Mouse (Mus musculus): ENCODE measurements around the gene Ero1l. TPM values are rescaled to one million over a fixed set of nuclear protein-coding genes. Genes with fewer than 3 reads are reported as not detected.

The Ero1l gene
- polyA plus RNA-seq, 1 experiment: 8.6 TPM

DNA sequence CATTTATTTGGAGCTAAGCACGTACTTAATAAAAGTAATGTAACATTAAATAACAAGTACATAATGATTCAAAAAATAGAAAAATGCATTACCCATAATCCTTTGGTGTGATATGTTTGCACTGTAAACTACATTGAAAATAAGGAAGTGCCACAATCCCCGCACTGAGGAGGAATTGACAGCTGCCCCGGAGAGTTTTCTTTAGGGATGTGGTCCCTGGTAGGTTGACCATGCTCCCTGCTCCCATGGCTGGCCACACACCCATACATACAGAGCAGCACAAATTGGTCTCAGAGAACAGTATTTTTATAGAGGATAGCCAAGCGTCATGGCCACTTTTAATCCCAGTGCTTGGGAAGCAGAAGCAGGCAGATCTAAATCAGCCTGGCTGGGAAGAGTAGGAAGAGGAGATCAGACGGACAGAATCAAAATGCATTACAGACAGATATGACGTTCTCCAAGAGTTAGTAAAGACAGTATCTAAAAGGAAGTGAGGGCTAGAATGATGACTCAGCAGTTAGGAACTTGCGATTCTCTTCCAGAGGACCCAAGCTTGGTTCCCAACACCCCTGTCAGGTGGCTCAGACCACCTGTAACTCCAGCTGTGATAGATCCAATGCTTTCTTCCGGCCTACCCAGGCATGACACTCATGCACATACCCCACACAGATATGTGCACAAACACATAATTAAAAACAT, 10.8 kb downstream of the Ero1l start:
- DNase-seq: no peak
- H3K27ac ChIP-seq (ENCODE audit: control insufficient read depth, insufficient read depth, low read length): no peak overlapping the region
- 71% methylated on average over 8 of the region's 8 CpGs for WGBS
- H3K4me3 ChIP-seq (ENCODE audit: control insufficient read depth, insufficient read depth, low read length): no peak overlapping the region
- TF ChIP-seq CTCF (IDR thresholded peaks at IDR 0.05; ENCODE audit: borderline replicate concordance, control insufficient read depth, extremely low read depth, insufficient read depth, low read length, poor library complexity): no peak
- no peak for TF ChIP-seq POLR2A (IDR thresholded peaks at IDR 0.05; ENCODE audit: control insufficient read depth, extremely low read depth, insufficient read depth, low read length, poor library complexity)
- peaks cover 8% of the 10 kb centered on the region; the same call in 1 of the 2 replicates for H3K36me3 ChIP-seq (ENCODE audit: control insufficient read depth, insufficient read depth, low read length)
- H3K4me1 ChIP-seq (replicated peaks; ENCODE audit: control insufficient read depth, insufficient read depth, low read length): no peaks in the 10 kb centered on the region
- no peaks in the 10 kb centered on the region for H3K27me3 ChIP-seq (ENCODE audit: control insufficient read depth, insufficient read depth, low read length)

GRCm38 (mm10) chr14:45305852-45306251, 12.7 kb downstream of the Ero1l start:
- 97% methylated on average over 5 of the region's 5 CpGs for WGBS
- no peak for TF ChIP-seq CTCF (IDR thresholded peaks at IDR 0.05; ENCODE audit: borderline replicate concordance, control insufficient read depth, extremely low read depth, insufficient read depth, low read length, poor library complexity)
- TF ChIP-seq POLR2A (IDR thresholded peaks at IDR 0.05; ENCODE audit: control insufficient read depth, extremely low read depth, insufficient read depth, low read length, poor library complexity): no peak
- Histone ChIP-seq H3K27me3 (ENCODE audit: control insufficient read depth, insufficient read depth, low read length) (no peaks in the 10 kb centered on the region), H3K36me3 (ENCODE audit: control insufficient read depth, insufficient read depth, low read length) (peaks cover 16% of the 10 kb centered on the region; the same call in 1 of the 2 replicates), H3K27ac (ENCODE audit: control insufficient read depth, insufficient read depth, low read length) (no peak overlapping the region), H3K4me3 (ENCODE audit: control insufficient read depth, insufficient read depth, low read length) (no peak overlapping the region), H3K4me1 (replicated peaks; ENCODE audit: control insufficient read depth, insufficient read depth, low read length) (no peaks in the 10 kb centered on the region)
- no peak for DNase-seq

DNA sequence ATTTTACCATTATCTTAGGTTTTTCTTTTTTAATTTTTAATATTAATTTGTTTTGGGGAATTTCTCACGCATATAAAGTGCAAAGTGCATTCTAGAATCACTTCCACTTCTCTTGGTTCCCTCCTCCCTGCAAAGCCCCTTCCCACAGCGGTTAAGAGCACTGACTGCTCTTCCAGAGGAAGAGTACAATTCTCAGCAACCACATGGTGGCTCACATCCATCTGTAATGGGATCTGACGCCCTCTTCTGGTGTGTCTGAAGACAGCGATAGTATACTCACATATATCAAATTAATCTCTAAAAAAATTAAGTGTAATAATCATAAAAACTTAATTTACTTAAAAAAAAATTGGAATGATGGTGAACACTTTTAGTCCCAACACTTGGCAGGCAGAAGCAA, 14.2 kb downstream of the Ero1l start:
- TF ChIP-seq POLR2A (IDR thresholded peaks at IDR 0.05; ENCODE audit: control insufficient read depth, extremely low read depth, insufficient read depth, low read length, poor library complexity) (no peak), CTCF (IDR thresholded peaks at IDR 0.05; ENCODE audit: borderline replicate concordance, control insufficient read depth, extremely low read depth, insufficient read depth, low read length, poor library complexity) (no peak)

GRCm38 (mm10) chr14:45303939-45304338, 14.6 kb downstream of the Ero1l start:
- Histone ChIP-seq H3K4me3 (ENCODE audit: control insufficient read depth, insufficient read depth, low read length) (no peak overlapping the region), H3K27me3 (ENCODE audit: control insufficient read depth, insufficient read depth, low read length) (no peaks in the 10 kb centered on the region), H3K4me1 (replicated peaks; ENCODE audit: control insufficient read depth, insufficient read depth, low read length) (no peaks in the 10 kb centered on the region), H3K27ac (ENCODE audit: control insufficient read depth, insufficient read depth, low read length) (no peak overlapping the region), H3K36me3 (ENCODE audit: control insufficient read depth, insufficient read depth, low read length) (peaks cover 30% of the 10 kb centered on the region)
- TF ChIP-seq CTCF (IDR thresholded peaks at IDR 0.05; ENCODE audit: borderline replicate concordance, control insufficient read depth, extremely low read depth, insufficient read depth, low read length, poor library complexity) (no peak), POLR2A (IDR thresholded peaks at IDR 0.05; ENCODE audit: control insufficient read depth, extremely low read depth, insufficient read depth, low read length, poor library complexity) (no peak)
- no peak for DNase-seq
- WGBS: 97% methylated on average over 4 of the region's 4 CpGs

More for the DNA sequence above, 14.2 kb downstream of the Ero1l start:
- DNase-seq: no peak
- Histone ChIP-seq H3K4me1 (replicated peaks; ENCODE audit: control insufficient read depth, insufficient read depth, low read length) (no peaks in the 10 kb centered on the region), H3K27ac (ENCODE audit: control insufficient read depth, insufficient read depth, low read length) (no peak overlapping the region), H3K4me3 (ENCODE audit: control insufficient read depth, insufficient read depth, low read length) (no peak overlapping the region), H3K27me3 (ENCODE audit: control insufficient read depth, insufficient read depth, low read length) (no peaks in the 10 kb centered on the region), H3K36me3 (ENCODE audit: control insufficient read depth, insufficient read depth, low read length) (peaks cover 26% of the 10 kb centered on the region)
- WGBS: 91% methylated on average over 4 of the region's 4 CpGs

DNA sequence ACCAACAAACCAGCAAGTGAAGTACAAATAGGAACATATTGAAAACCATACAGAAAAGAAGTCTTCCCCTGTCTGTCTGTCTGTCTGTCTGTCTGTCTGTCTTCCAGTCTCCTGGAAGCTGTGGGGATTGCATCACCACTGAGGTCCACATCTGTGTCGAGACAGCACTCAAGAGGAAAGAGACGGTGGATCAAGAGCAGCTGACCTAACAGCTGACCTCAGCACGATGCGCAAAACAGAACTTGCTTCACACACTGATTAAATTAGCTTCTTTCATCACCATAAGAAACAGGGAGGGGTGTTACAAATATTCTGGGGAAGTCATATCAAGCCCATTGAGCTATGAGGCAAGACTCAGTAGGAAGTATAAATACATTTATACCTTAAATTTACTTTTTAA, 27.0 kb downstream of the Ero1l start:
- no peaks in the 10 kb centered on the region for H3K4me1 ChIP-seq (replicated peaks; ENCODE audit: control insufficient read depth, insufficient read depth, low read length)
- no peak for DNase-seq
- peaks cover 30% of the 10 kb centered on the region for H3K36me3 ChIP-seq (ENCODE audit: control insufficient read depth, insufficient read depth, low read length)
- H3K27ac ChIP-seq (ENCODE audit: control insufficient read depth, insufficient read depth, low read length): no peak overlapping the region
- TF ChIP-seq CTCF (IDR thresholded peaks at IDR 0.05; ENCODE audit: borderline replicate concordance, control insufficient read depth, extremely low read depth, insufficient read depth, low read length, poor library complexity) (no peak), POLR2A (IDR thresholded peaks at IDR 0.05; ENCODE audit: control insufficient read depth, extremely low read depth, insufficient read depth, low read length, poor library complexity) (no peak)
- H3K27me3 ChIP-seq (ENCODE audit: control insufficient read depth, insufficient read depth, low read length): no peaks in the 10 kb centered on the region
- 93% methylated on average over 4 of the region's 4 CpGs for WGBS
- H3K4me3 ChIP-seq (ENCODE audit: control insufficient read depth, insufficient read depth, low read length): no peak overlapping the region

- no peak overlapping the region for H3K27ac ChIP-seq (ENCODE audit: control insufficient read depth, insufficient read depth, low read length)
- DNase-seq: no peak
- TF ChIP-seq POLR2A (IDR thresholded peaks at IDR 0.05; ENCODE audit: control insufficient read depth, extremely low read depth, insufficient read depth, low read length, poor library complexity) (no peak), CTCF (IDR thresholded peaks at IDR 0.05; ENCODE audit: borderline replicate concordance, control insufficient read depth, extremely low read depth, insufficient read depth, low read length, poor library complexity) (no peak)
- peaks cover 5% of the 10 kb centered on the region; the same call in 1 of the 2 replicates for H3K36me3 ChIP-seq (ENCODE audit: control insufficient read depth, insufficient read depth, low read length)
- H3K27me3 ChIP-seq (ENCODE audit: control insufficient read depth, insufficient read depth, low read length): no peaks in the 10 kb centered on the region
- no peaks in the 10 kb centered on the region for H3K4me1 ChIP-seq (replicated peaks; ENCODE audit: control insufficient read depth, insufficient read depth, low read length)
- 92% methylated on average over 3 of the region's 3 CpGs for WGBS
- no peak overlapping the region for H3K4me3 ChIP-seq (ENCODE audit: control insufficient read depth, insufficient read depth, low read length)
Observed at GRCm38 (mm10) chr14:45282066-45282465, 36.5 kb downstream of the Ero1l start.

All from thymus, adult 2 months (tissue).